Mouse (Mus musculus): Measurements from ENCODE around the gene Cenpu.

The Cenpu gene

GRCm38 (mm10) chr8:46599314-46599904 lies 47.6 kb downstream of the Cenpu start:
- DNase-seq (ENCODE audit: low spot score), result no peak

DNA sequence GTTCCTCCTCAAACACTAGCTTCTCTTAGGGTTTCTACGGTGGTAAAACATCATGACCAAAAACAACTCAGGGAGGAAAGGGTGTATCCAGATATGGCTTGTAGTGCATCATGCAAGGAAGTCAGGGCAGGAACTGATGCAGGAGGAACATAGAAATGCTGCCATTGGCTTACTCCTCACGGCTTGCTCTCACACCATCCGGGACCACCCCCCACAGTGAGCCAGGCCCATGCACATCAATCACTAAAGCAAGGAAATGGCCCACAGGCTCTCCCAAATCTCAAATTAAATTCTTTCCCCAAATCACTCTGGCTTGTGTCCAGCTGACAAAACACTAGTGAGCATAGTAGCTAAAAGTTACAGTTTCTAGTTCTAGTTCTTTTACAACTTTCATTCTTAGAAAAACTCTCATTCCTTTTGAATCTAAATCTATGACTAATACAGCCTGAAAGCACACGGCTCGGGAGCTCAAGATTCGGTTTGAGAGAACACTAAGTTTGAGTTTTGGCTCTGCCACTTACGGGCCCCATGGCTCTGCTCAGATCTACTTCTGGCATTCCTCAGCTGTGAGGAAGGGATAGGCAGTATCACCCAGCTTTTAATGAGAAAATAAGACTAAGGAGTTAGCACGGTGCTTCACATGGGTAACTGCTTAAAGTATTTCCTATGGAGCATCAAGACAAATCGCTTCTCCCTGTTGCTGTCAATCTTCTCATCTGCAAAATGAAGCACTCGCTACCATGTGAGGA lies 49.3 kb downstream of the Cenpu start:
- no peak for DNase-seq (ENCODE audit: low spot score)

- no peak for DNase-seq (ENCODE audit: low spot score)
Measured at GRCm38 (mm10) chr8:46603587-46603986, 51.8 kb downstream of the Cenpu start.

DNA sequence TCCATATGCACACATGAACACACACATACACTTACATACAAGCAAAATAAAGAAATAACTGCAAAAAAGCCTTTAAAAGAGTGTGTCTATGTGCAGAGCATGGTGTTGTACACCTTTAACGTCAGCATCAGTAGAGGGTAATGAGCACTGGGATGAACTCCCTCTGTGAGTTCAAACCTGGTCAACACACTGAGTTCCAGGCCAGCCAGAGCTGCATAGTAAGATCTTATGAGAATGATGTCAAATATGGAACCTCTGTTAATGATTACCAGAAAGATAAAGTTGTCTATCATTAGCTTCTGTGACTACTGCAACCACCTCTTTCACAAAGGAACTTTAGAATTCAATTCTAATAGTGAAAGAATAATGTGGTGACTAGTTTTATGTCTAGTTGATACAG lies 55.1 kb downstream of the Cenpu start:
- no peak for DNase-seq (ENCODE audit: low spot score)

DNA sequence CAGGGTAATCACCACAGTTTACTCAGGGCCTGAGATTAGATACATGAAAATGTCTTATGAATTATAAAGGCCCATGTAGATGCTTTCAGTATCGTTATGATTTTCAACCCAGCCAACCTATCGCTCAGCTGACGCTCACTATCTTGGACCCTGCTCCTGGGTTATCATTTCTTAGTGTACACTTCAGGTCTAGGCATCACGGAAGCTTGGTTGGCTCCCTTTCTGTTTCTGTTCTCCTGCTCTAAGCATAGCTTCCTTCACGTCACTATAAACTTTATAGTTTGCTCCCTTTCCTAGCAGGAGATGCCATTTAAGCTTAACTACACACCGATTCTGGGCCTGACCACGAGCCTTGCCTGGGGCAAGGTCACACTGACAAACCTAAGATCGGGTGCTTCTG lies 59.7 kb downstream of the Cenpu start:
- no peak for DNase-seq (ENCODE audit: low spot score)

GRCm38 (mm10) chr8:46612913-46613312 lies 61.1 kb downstream of the Cenpu start:
- no peak for DNase-seq (ENCODE audit: low spot score)

- no peak for DNase-seq (ENCODE audit: low spot score)
Measured at GRCm38 (mm10) chr8:46613377-46613776, 61.5 kb downstream of the Cenpu start.

- no peak for DNase-seq (ENCODE audit: low spot score)
Measured at GRCm38 (mm10) chr8:46615936-46616335, 64.1 kb downstream of the Cenpu start.

DNA sequence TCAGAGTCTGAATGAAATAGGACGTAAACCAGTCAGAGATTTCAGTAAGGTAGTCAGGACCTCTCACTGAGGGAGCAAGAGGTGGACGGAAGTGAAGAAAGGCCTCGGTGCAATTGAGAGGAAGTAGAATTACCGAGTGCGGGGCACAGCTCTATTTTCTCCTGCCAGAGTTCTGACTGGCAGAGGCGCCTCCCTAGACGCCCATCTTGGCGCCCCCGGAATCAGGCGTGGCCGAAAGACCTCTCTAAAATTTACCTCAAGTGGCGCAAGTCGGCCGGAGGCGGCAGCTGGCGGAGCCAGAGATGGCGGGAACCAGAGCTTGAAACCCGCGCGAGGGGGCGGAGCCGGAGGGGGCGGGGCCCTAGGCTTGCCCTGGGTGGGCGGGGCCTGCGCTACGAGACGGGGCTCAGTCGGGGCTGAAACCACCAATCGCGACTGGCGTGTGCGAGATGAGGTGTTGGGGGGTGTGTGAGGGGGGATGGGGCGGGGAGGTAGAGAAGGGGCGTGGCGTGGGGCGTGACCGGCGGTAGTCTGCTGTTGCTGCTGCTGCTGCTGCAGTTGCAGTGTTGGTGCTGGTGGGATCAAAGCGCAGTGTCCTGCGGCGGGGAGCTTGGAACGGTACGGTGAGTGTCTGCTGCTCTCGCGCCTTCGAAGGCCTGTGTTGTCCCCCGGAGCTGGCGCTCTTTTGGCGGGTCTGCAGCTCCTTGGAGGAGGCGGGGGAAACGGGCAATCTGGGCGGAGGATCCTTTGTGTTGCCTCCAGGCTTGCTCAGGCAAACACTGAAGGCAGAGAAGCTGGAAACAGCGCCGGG lies 65.3 kb downstream of the Cenpu start, which contains the start of the genes Primpol and Casp3:
Gene Primpol (minus strand): TSS at position 334 of the 811 bp plus-strand sequence.
Gene Casp3 (plus strand): TSS at position 413 of the 811 bp plus-strand sequence.
- DNase-seq (ENCODE audit: low spot score), result peak; percentile 94

DNA sequence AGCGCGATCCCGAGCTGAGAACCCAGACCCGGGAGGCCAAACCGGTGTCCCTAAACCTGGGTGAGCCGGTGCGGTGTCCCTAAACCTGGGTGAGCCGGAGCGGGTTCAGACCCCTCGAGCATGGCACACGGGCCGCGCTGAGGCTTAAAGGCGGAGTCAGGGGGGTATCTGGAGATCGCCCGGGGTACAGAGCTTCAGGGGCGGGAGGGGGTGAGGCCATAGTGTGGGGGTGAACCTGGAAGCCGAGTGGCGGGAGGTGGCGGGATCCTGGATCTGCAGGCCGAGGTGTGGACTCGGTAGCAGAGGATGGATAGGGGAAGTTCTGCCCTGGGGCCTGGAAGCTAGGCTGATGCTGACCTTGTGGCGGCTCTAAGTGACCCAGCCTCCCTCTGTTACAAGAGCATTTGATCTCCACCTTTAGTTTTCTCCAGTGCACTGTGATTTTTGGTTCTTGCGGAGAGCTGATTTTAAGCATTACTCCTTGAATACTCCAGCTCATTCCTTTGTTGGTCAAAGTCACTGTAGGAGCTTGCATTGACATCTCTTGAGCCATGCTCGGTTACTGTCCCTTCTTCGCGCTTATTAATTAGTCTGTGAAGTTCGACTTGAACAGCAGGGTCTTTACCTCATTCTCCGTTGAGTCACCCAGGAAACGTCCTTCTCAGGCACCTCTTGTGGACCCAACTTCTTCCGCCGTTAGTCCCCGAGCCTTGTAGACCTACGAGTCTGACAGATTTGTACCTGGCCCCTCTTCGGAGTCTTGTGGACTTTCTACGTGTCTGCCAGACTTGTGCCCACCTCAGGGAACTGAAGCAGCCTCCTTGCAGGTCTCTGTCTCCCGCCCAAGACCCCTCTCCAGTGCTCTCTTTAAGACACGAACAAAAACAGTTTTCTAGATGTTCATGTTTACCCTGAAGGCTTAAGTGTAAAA lies 66.1 kb downstream of the Cenpu start:
- DNase-seq (ENCODE audit: low spot score), result peak; percentile 21

- DNase-seq (ENCODE audit: low spot score), result no peak
Measured at GRCm38 (mm10) chr8:46618639-46619320, 67.0 kb downstream of the Cenpu start.

DNA sequence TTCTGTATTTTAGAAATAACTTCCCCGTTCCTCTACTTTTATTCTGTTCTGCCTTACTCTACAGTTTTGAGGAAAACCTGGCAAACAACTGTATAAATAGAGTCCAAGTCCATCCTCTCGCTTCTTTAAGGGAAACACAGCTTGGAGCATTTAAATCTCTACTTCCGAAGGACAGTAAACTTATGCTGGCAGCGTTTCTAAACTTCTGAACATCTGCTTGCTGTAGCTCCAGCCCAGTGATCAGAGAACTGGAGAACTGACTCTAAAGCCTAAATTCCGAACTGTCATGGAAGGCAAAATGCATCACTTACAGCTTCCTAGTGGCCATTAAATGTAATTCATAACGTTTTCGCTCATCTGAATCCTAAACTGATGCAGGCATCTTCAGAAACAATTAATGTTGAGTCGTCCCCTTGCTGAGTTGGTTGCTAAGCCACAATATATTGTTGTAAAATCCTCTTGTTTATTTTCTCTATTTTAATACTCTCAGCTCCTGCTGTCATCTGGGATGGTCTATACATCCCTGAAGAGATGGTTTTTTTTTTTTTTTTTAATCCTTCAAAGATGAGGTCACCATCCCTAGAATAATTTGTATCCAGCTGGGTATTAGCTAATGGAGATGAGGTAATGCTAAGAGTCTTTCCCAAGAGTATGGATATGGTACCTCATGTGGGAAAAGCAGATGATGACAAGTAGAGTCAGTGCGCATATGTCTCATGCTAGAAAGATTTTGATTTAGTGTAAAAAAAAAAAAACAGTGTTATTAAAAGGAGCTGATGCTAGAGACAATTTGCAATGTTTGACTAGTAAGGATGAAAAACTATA lies 70.8 kb downstream of the Cenpu start:
- no peak for DNase-seq (ENCODE audit: low spot score)

GRCm38 (mm10) chr8:46625166-46625565 lies 73.3 kb downstream of the Cenpu start:
- no peak for DNase-seq (ENCODE audit: low spot score)

- DNase-seq (ENCODE audit: low spot score), result no peak
Measured at GRCm38 (mm10) chr8:46626642-46627041, 74.8 kb downstream of the Cenpu start.

DNA sequence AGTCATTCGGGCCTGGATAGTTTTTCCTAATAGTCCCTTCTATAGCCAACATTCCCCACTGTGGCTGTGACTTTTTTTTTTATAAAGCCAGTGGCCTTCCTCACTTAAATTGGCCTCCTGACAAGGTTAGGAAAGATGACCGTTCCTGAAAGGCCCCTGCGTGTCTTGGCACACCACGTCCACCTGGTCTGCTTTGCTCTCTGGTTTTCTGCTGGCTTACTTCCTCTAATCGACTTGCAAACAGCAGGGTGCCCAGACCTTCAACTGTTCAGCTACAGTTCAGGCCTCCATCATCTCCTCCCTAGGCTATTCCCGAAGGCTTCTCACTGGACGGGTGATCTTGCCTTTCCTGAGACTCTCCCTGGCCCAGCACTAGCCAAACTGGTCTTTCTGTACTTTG lies 76.1 kb downstream of the Cenpu start:
- DNase-seq (ENCODE audit: low spot score), result no peak

GRCm38 (mm10) chr8:46628645-46629044 lies 76.8 kb downstream of the Cenpu start:
- DNase-seq (ENCODE audit: low spot score), result no peak
